Mouse (Mus musculus): Measurements from ENCODE around the gene Tmbim6.

- TF ChIP-seq CTCF (IDR thresholded peaks at IDR 0.05; ENCODE audit: extremely low read depth, insufficient read length, insufficient replicate concordance, low read depth, low read length) (no peak), POLR2A (IDR thresholded peaks at IDR 0.05; ENCODE audit: low read depth, low read length) (no peak)
Measured at GRCm38 (mm10) chr15:99364022-99364530, 28.6 kb upstream of the Tmbim6 start.

Data from small intestine, adult 2 months (tissue).